Mouse (Mus musculus) urinary bladder, postnatal 36 days (tissue): ENCODE data around the gene Npc2.

Experiments used
- DNase-seq, 2 experiments: peaks; one replicate each; pipeline ENCODE4 v3.0.0; 2022; ENCODE audit warnings: low spot score in 2 of 2, mixed read lengths in 1 of 2

Gene Npc2

GRCm38 (mm10) chr12:84728421-84728820 is 44.5 kb downstream of the Npc2 start:
- DNase-seq: no peak

GRCm38 (mm10) chr12:84727434-84727833 is 45.5 kb downstream of the Npc2 start:
- no peak for DNase-seq

GRCm38 (mm10) chr12:84726986-84727385 is 46.0 kb downstream of the Npc2 start:
- DNase-seq: no peak

GRCm38 (mm10) chr12:84726391-84726790 is 46.6 kb downstream of the Npc2 start:
- no peak for DNase-seq

- DNase-seq: no peak
These were observed 54.3 kb downstream of the Npc2 start for GRCm38 (mm10) chr12:84718462-84719244.

GRCm38 (mm10) chr12:84714578-84714977 is 58.4 kb downstream of the Npc2 start:
- DNase-seq: no peak

GRCm38 (mm10) chr12:84709842-84710439 is 63.0 kb downstream of the Npc2 start:
- no peak for DNase-seq

GRCm38 (mm10) chr12:84707804-84708203 is 65.1 kb downstream of the Npc2 start:
- DNase-seq: no peak

- DNase-seq: no peak
These were observed 66.1 kb downstream of the Npc2 start for GRCm38 (mm10) chr12:84706886-84707285.
